9 mouse cellular contexts compared by ENCODE assay signal in genomic region chr12:108249522-108249921, GRCm38 (mm10). TPM values are rescaled to one million over a fixed set of nuclear protein-coding genes. Genes with fewer than 3 reads are reported as not detected.
DNase-seq lines count a peak whose midpoint lies in the region; ATAC-seq and TF ChIP-seq lines count a peak whose summit lies in the region.
"Had no signal": no experiment of that assay in that cellular context is flagged by ENCODE, and none has a peak within 500 bp of the region (broad histone marks: within the 10 kb centered on the region; RNA-seq: fewer than 3 reads in every experiment).

No protein-coding gene starts in this region.

- peak; percentile 59 for DNase-seq in urinary bladder, postnatal 14 days (ENCODE audit: low spot score)
- no peak for DNase-seq in urinary bladder, adult 2 months (ENCODE audit: low spot score)
- DNase-seq in heart, postnatal 14 days = peak; percentile 65 to 76
- DNase-seq in limb, embryonic 14.5 days (ENCODE audit: low spot score) = peak; percentile 33
- DNase-seq in cerebellum, adult 11-12 months = no peak
- DNase-seq in left cerebral cortex, adult 11 months (ENCODE audit: low spot score) = no peak
- no peak for DNase-seq in T-cell, adult 2 months (ENCODE audit: low spot score)

- H3K36me3 ChIP-seq in limb, embryonic 14.5 days (ENCODE audit: control insufficient read depth, insufficient read depth, low read length) = no peaks in the 10 kb centered on the region; the same call in 1 of the 2 replicates
- peaks cover 1% of the 10 kb centered on the region; the same call in 1 of the 2 replicates for H3K36me3 ChIP-seq in small intestine, adult 2 months (ENCODE audit: control insufficient read depth, insufficient read depth, low read length)
- H3K36me3 ChIP-seq: neural tube, embryonic 12.5 days had no signal

- no peak overlapping the region for H3K4me2 ChIP-seq in limb, embryonic 14.5 days (replicated peaks; ENCODE audit: low read depth, low read length, severe bottlenecking)
- H3K4me2 ChIP-seq: neural tube, embryonic 12.5 days had no signal

- ATAC-seq in limb, embryonic 14.5 days (ENCODE audit: low FRiP score, low read depth) = no peak

- H3K4me3 ChIP-seq in limb, embryonic 14.5 days (replicated peaks; ENCODE audit: low read length) = no peak overlapping the region
- peak overlapping the region; percentile 46 for H3K4me3 ChIP-seq in small intestine, adult 2 months (ENCODE audit: low read depth, low read length)
- H3K4me3 ChIP-seq: neural tube, embryonic 12.5 days had no signal

- no peaks in the 10 kb centered on the region for H3K9me3 ChIP-seq in limb, embryonic 14.5 days (ENCODE audit: control insufficient read depth, low read length)
- H3K9me3 ChIP-seq: neural tube, embryonic 12.5 days had no signal

- H3K4me1 ChIP-seq in limb, embryonic 14.5 days (ENCODE audit: control insufficient read depth, insufficient read depth, low read length) = peaks cover 31% of the 10 kb centered on the region
- peaks cover 81% of the 10 kb centered on the region for H3K4me1 ChIP-seq in small intestine, adult 2 months (ENCODE audit: control insufficient read depth, insufficient read depth, insufficient read length, low read length)

- H3K9ac ChIP-seq in limb, embryonic 14.5 days (ENCODE audit: low read depth, low read length, severe bottlenecking) = no peak overlapping the region
- H3K9ac ChIP-seq: neural tube, embryonic 12.5 days had no signal

- TF ChIP-seq CTCF in small intestine, adult 2 months (IDR thresholded peaks at IDR 0.05; ENCODE audit: extremely low read depth, insufficient read length, insufficient replicate concordance, low read depth, low read length) = no peak

- TF ChIP-seq POLR2A in limb, embryonic 14.5 days (IDR thresholded peaks at IDR 0.05; ENCODE audit: borderline replicate concordance, extremely low read depth, insufficient read depth, insufficient read length) = no peak
- TF ChIP-seq POLR2A in small intestine, adult 2 months (IDR thresholded peaks at IDR 0.05; ENCODE audit: low read depth, low read length) = peak; percentile 43

- intact Hi-C loops in heart, postnatal 14 days (cut with DNase I) = loop anchor here (2.0 kb wide), 1 partner anchor 19 kb away; no protein-coding TSS in a partner anchor

- H3K27ac ChIP-seq in limb, embryonic 14.5 days (replicated peaks; ENCODE audit: low read depth, low read length) = no peak overlapping the region
- peak overlapping the region; percentile 90 for H3K27ac ChIP-seq in small intestine, adult 2 months (ENCODE audit: insufficient read depth, low read depth, low read length)
- H3K27ac ChIP-seq: neural tube, embryonic 12.5 days had no signal

- H3K27me3 ChIP-seq in limb, embryonic 14.5 days (ENCODE audit: control insufficient read depth, insufficient read depth, low read length) = no peaks in the 10 kb centered on the region
- H3K27me3 ChIP-seq in small intestine, adult 2 months (ENCODE audit: control insufficient read depth, insufficient read depth, low read length) = no peaks in the 10 kb centered on the region
- H3K27me3 ChIP-seq: neural tube, embryonic 12.5 days had no signal

- WGBS in limb, embryonic 14.5 days = 53% methylated on average over 10 of the region's 10 CpGs
- 12% methylated on average over 10 of the region's 10 CpGs for WGBS in small intestine, adult 2 months

RNA-seq across cellular contexts. Expression of gene Ccdc85c, which starts 25.7 kb away (rescaled TPM):
- polyA plus RNA-seq in urinary bladder, adult 2 months (2012; rRNA removed) = 14.6 and 23.1 TPM in 2 replicates
- total RNA-seq in heart, postnatal 14 days (2021) = 10 to 100 TPM; 33.2 to 35.2 TPM
- polyA plus RNA-seq in limb, embryonic 14.5 days (2012; rRNA removed) = 9.9 and 13.1 TPM in 2 replicates
- polyA plus RNA-seq in limb, embryonic 14.5 days (2014; fragmentation: Nextera tagmentation; extraction: Ambion mirVana) = 6.1 and 6.4 TPM in 2 replicates
- polyA plus RNA-seq in small intestine, adult 2 months (2012; rRNA removed) = 58.8 and 100 TPM in 2 replicates

RNA-seq across cellular contexts. Expression of gene Hhipl1, which starts 56.5 kb away (rescaled TPM):
- polyA plus RNA-seq in urinary bladder, adult 2 months (2012; rRNA removed) = 2.9 and 3.2 TPM in 2 replicates
- total RNA-seq in heart, postnatal 14 days (2021) = 1 to 10 TPM; 1.7 TPM
- polyA plus RNA-seq in limb, embryonic 14.5 days (2012; rRNA removed) = 2.7 and 3.0 TPM in 2 replicates
- polyA plus RNA-seq in limb, embryonic 14.5 days (2014; fragmentation: Nextera tagmentation; extraction: Ambion mirVana) = 0.58 and 1.5 TPM in 2 replicates
- 0.76 and 1.1 TPM in 2 replicates for polyA plus RNA-seq in small intestine, adult 2 months (2012; rRNA removed)

Comparison
In these comparisons a context has a peak if more than half of its experiments do, and no peak if none do; other contexts are left out.
1. DNase-seq: peak in urinary bladder, postnatal 14 days (single experiment), heart, postnatal 14 days (2 of 2) and limb, embryonic 14.5 days (single experiment); none in urinary bladder, adult 2 months (single experiment), cerebellum, adult 11-12 months (single experiment), left cerebral cortex, adult 11 months (single experiment) and T-cell, adult 2 months (single experiment).